Mouse (Mus musculus) ES-E14 (cell line): ENCODE data around the gene St3gal5.

Experiments used
- ZC3H11A ChIP-seq: IDR thresholded peaks from 2 replicates; pipeline ENCODE4 v1.6.1; 2012; ENCODE audit warnings: low read depth, mild to moderate bottlenecking, inconsistent platforms, low read length, borderline replicate concordance
- ZNF384 ChIP-seq: IDR thresholded peaks from 2 replicates; pipeline ENCODE4 v1.6.1; 2012; ENCODE audit warnings: low read depth, low read length, inconsistent platforms

GRCm38 (mm10) chr6:72096217-72096616 is 1.2 kb upstream of the St3gal5 start:
- no peak for TF ChIP-seq ZNF384
- TF ChIP-seq ZC3H11A = no peak
